Mouse (Mus musculus): Measurements from ENCODE around the gene Tiprl. TPM values are rescaled to one million over a fixed set of nuclear protein-coding genes. Genes with fewer than 3 reads are reported as not detected.

Tiprl gene
- polyA plus RNA-seq, 1 experiment, result 64.0 TPM

DNA sequence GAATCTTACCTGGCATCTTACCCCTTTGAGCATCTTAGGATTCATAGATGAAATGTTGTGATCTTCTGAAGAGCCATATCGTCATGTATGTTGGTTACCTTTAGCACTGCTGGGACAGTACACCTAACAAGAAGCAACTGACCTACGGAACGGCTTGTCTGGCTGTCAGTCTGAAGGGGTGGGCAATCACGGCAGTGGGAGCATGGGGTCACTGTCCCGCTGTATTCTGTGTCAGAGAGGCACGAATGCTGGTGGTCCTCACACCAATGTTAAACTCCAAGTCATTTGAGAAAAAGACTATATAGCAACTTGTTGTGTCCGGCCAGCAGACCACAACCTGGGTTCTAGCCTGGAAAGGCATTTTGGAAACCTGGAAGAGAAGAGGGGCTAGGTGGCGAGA, 65.5 kb downstream of the Tiprl start:
- TF ChIP-seq CTCF (IDR thresholded peaks at IDR 0.05; ENCODE audit: borderline replicate concordance, extremely low read depth, insufficient read depth, insufficient read length), result no peak
- TF ChIP-seq POLR2A (IDR thresholded peaks at IDR 0.05; ENCODE audit: borderline replicate concordance, extremely low read depth, insufficient read depth, insufficient read length, poor library complexity, severe bottlenecking), result no peak
- DNase-seq (ENCODE audit: low read depth), result no peak

DNA sequence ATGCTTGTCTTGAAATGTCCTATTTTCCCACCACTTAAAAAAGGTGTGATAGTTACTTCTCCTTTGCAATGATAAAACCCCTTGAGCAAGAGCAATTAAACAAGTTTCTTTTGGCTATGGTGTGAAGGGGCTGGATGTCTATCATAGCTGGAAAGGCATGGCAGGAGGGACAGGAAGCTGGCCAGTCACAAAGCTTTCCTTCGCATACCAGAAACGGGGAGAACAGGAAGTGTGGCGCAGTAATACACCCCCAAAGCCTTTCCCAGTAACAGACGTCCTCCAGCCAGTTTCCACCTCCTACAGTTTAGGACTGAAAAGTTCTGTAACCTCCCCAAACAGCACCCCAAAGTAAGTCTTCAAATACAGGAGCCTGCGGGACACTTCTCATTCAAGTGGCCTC, 66.6 kb downstream of the Tiprl start:
- TF ChIP-seq CTCF (IDR thresholded peaks at IDR 0.05; ENCODE audit: borderline replicate concordance, extremely low read depth, insufficient read depth, insufficient read length), result no peak
- no peak for TF ChIP-seq POLR2A (IDR thresholded peaks at IDR 0.05; ENCODE audit: borderline replicate concordance, extremely low read depth, insufficient read depth, insufficient read length, poor library complexity, severe bottlenecking)
- no peak for DNase-seq (ENCODE audit: low read depth)

DNA sequence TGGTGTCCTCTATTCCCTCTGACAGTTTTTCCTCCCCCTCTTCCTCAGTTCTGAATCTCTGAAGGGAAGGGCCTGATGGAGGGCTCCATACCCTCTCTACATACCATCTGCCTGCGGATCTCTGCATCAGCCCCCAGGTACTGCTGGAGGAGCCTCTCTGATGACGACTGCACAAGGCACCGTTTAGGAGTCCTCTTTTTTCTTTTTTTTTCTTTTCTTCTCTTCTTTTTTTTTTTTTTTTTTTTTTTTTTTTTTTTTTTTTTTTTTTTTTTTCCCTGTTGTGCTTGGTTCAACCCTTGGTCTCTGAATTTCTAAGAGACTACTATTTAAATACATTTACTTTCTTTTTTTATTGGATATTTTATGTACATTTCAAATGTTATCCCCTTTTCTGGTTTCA, 67.3 kb downstream of the Tiprl start:
- no peak for DNase-seq (ENCODE audit: low read depth)
- TF ChIP-seq CTCF (IDR thresholded peaks at IDR 0.05; ENCODE audit: borderline replicate concordance, extremely low read depth, insufficient read depth, insufficient read length) (no peak), POLR2A (IDR thresholded peaks at IDR 0.05; ENCODE audit: borderline replicate concordance, extremely low read depth, insufficient read depth, insufficient read length, poor library complexity, severe bottlenecking) (no peak)

DNA sequence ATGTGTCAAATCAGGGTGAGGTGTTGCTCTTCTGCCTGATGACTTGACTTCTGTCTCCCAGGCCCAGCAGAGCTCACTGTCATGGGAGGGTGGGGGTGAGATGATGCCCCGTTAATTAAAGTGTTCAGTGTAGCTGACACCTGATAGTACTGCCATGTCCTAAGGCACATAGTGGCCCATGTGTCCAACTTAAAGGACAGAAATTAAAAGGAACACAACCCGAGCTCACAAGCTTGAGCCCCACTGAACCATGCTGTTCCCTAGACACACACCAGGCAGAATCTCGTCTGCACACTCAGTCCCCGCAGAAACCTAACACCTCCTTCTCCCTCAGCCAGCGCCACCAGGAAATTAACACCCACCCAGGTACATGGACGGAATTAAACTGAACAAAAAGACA, 71.9 kb downstream of the Tiprl start:
- TF ChIP-seq CTCF (IDR thresholded peaks at IDR 0.05; ENCODE audit: borderline replicate concordance, extremely low read depth, insufficient read depth, insufficient read length) (no peak), POLR2A (IDR thresholded peaks at IDR 0.05; ENCODE audit: borderline replicate concordance, extremely low read depth, insufficient read depth, insufficient read length, poor library complexity, severe bottlenecking) (no peak)
- DNase-seq (ENCODE audit: low read depth), result no peak

Other genes starting within 250 kb of the Tiprl start
- 0.10 and 0.18 TPM in 2 replicates for gene Tbx19, start 76.2 kb downstream of the Tiprl start, polyA plus RNA-seq (2012; rRNA removed)
- 7.8 and 8.6 TPM in 2 replicates for gene Sft2d2, start 42.6 kb downstream of the Tiprl start, polyA plus RNA-seq (2012; rRNA removed)
- gene Gpr161, start 58.8 kb upstream of the Tiprl start, polyA plus RNA-seq (2012; rRNA removed), result 38.2 and 45.0 TPM in 2 replicates
- 25.7 and 27.4 TPM in 2 replicates for gene Dcaf6, start 223.5 kb upstream of the Tiprl start, polyA plus RNA-seq (2012; rRNA removed)
- gene Mpc2, start 223.6 kb upstream of the Tiprl start, polyA plus RNA-seq (2012; rRNA removed), result 82.0 and 89.0 TPM in 2 replicates
- gene Adcy10, start 248.2 kb upstream of the Tiprl start, polyA plus RNA-seq (2012; rRNA removed), result 0.15 and 0.23 TPM in 2 replicates